8 mouse cellular contexts compared by ENCODE assay signal in the genomic region with DNA sequence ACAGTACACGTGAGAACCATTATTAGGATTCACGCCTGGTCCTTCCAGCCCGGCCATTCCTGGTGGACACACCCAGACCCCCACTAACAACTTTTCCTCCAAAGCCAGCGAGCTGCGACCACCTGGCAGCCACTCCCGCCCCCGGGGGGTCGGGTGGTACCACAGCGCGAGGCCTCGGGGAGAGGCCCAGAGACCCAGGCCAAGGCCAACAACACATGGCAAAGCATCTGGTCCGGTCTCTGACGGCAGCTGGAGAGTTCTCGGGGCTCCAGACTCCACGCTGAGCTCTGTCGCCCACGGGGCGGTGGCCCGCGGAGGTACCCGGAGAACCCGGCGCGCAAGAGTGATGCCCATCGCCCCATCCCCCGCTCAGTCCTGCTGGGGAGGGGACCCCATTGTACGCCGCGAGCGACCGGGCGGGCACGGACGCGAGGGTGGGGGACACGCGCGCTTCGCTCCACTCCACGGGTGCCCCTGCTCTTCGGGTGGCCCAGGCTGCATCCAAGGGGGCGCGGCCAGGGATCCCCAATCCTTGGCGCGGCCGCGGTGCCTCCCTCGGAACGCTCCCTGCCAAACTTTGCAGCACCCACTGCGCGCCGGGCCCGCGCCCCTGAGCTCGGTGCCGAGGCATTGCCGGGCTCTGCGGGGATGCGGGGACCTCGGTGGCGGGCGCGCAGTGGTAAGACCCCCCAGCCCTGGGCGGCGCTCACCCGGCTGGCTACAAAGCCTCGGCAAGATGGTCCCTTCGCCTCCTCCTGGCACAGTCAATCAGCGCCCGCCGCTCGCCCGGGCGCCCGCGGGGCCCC. TPM values are rescaled to one million over a fixed set of nuclear protein-coding genes. Genes with fewer than 3 reads are reported as not detected.
DNase-seq lines count a peak whose midpoint lies in the region; ATAC-seq and TF ChIP-seq lines count a peak whose summit lies in the region.

No protein-coding gene starts in this region.

- H3K36me3 ChIP-seq in heart, adult 2 months (ENCODE audit: control insufficient read depth, insufficient read depth, low read length): no peaks in the 10 kb centered on the region
- H3K36me3 ChIP-seq in thymus, adult 2 months (ENCODE audit: control insufficient read depth, insufficient read depth, low read length): no peaks in the 10 kb centered on the region
- H3K36me3 ChIP-seq in forebrain, embryonic 10.5 days (replicated peaks): peaks cover 8% of the 10 kb centered on the region; the same call in 1 of the 2 replicates
- no peaks in the 10 kb centered on the region for H3K36me3 ChIP-seq in limb, embryonic 10.5 days
- H3K36me3 ChIP-seq in neural tube, embryonic 15.5 days: no peaks in the 10 kb centered on the region

- H3K4me1 ChIP-seq in heart, adult 2 months (ENCODE audit: control insufficient read depth, insufficient read depth, low read length): no peaks in the 10 kb centered on the region
- peaks cover 54% of the 10 kb centered on the region for H3K4me1 ChIP-seq in thymus, adult 2 months (replicated peaks; ENCODE audit: control insufficient read depth, insufficient read depth, low read length)
- H3K4me1 ChIP-seq in forebrain, embryonic 10.5 days: peaks cover 99% of the 10 kb centered on the region
- peaks cover 76% of the 10 kb centered on the region for H3K4me1 ChIP-seq in limb, embryonic 10.5 days
- H3K4me1 ChIP-seq in neural tube, embryonic 15.5 days: peaks cover 67% of the 10 kb centered on the region

- DNase-seq in heart, adult 2 months: peak; percentile 16 to 23
- DNase-seq in heart, postnatal 25 days (ENCODE audit: low spot score): no peak
- DNase-seq in thymus, adult 2 months: no peak
- DNase-seq in thymus, postnatal 10 days (ENCODE audit: low spot score in 2 of 2): no peak
- peak; percentile 40 for DNase-seq in forebrain, embryonic 10.5 days (ENCODE audit: extremely low spot score, low spot score)
- peak; percentile 66 for DNase-seq in limb, embryonic 10.5 days (ENCODE audit: low spot score)
- no peak for DNase-seq in B cell, adult 2 months

- TF ChIP-seq CTCF in heart, adult 2 months (IDR thresholded peaks at IDR 0.05): no peak
- no peak for TF ChIP-seq CTCF in thymus, adult 2 months (IDR thresholded peaks at IDR 0.05; ENCODE audit: borderline replicate concordance, control insufficient read depth, extremely low read depth, insufficient read depth, low read length, poor library complexity)

- no peak overlapping the region for H3K27ac ChIP-seq in heart, adult 2 months
- H3K27ac ChIP-seq in thymus, adult 2 months (ENCODE audit: control insufficient read depth, insufficient read depth, low read length): no peak overlapping the region
- peak overlapping the region; percentile 99 for H3K27ac ChIP-seq in forebrain, embryonic 10.5 days
- H3K27ac ChIP-seq in limb, embryonic 10.5 days: peak overlapping the region; percentile 97
- H3K27ac ChIP-seq in neural tube, embryonic 15.5 days (replicated peaks): peak overlapping the region; percentile 99

- peak overlapping the region; percentile 32 for H3K4me3 ChIP-seq in heart, adult 2 months
- H3K4me3 ChIP-seq in thymus, adult 2 months (ENCODE audit: control insufficient read depth, insufficient read depth, low read length): peak overlapping the region; percentile 63
- peak overlapping the region; percentile 96 for H3K4me3 ChIP-seq in forebrain, embryonic 10.5 days
- peak overlapping the region; percentile 80 for H3K4me3 ChIP-seq in limb, embryonic 10.5 days
- peak overlapping the region; percentile 90 for H3K4me3 ChIP-seq in neural tube, embryonic 15.5 days (replicated peaks)

- no peaks in the 10 kb centered on the region for H3K9me3 ChIP-seq in forebrain, embryonic 10.5 days
- H3K9me3 ChIP-seq in limb, embryonic 10.5 days (replicated peaks): no peaks in the 10 kb centered on the region
- no peaks in the 10 kb centered on the region for H3K9me3 ChIP-seq in neural tube, embryonic 15.5 days (replicated peaks)

- peak overlapping the region; percentile 23; the same call in 1 of the 2 replicates for H3K9ac ChIP-seq in heart, adult 2 months (ENCODE audit: low read depth, low read length)
- peak overlapping the region; percentile 92 for H3K9ac ChIP-seq in neural tube, embryonic 15.5 days (replicated peaks)

- peaks cover 16% of the 10 kb centered on the region for H3K27me3 ChIP-seq in heart, adult 2 months (ENCODE audit: control insufficient read depth, insufficient read depth, low read length)
- H3K27me3 ChIP-seq in thymus, adult 2 months (ENCODE audit: control insufficient read depth, insufficient read depth, low read length): no peaks in the 10 kb centered on the region
- peaks cover 67% of the 10 kb centered on the region for H3K27me3 ChIP-seq in forebrain, embryonic 10.5 days (ENCODE audit: poor library complexity, severe bottlenecking)
- H3K27me3 ChIP-seq in limb, embryonic 10.5 days (ENCODE audit: low read depth, poor library complexity, severe bottlenecking): peaks cover 59% of the 10 kb centered on the region
- H3K27me3 ChIP-seq in neural tube, embryonic 15.5 days (replicated peaks): peaks cover 3% of the 10 kb centered on the region; the same call in 1 of the 2 replicates

- peak overlapping the region; percentile 88 for H3K4me2 ChIP-seq in neural tube, embryonic 15.5 days

- H3K79me2 ChIP-seq in heart, adult 2 months (replicated peaks; ENCODE audit: control insufficient read depth, insufficient read depth, low read length): no peaks in the 10 kb centered on the region

- 4% methylated on average over 69 of the region's 76 CpGs for WGBS in heart, adult 2 months
- under 1% methylated on average over 76 of the region's 76 CpGs for WGBS in thymus, adult 2 months
- under 1% methylated on average over 75 of the region's 76 CpGs for WGBS in forebrain, embryonic 10.5 days
- WGBS in limb, embryonic 10.5 days: under 1% methylated on average over 76 of the region's 76 CpGs
- under 1% methylated on average over 76 of the region's 76 CpGs for WGBS in neural tube, embryonic 15.5 days

- TF ChIP-seq POLR2A in heart, adult 2 months (IDR thresholded peaks at IDR 0.05; ENCODE audit: insufficient read depth, low read depth, low read length): no peak
- TF ChIP-seq POLR2A in thymus, adult 2 months (IDR thresholded peaks at IDR 0.05; ENCODE audit: control insufficient read depth, extremely low read depth, insufficient read depth, low read length, poor library complexity): 0 out of 2 replicates have a peak, but pooled peaks have one; percentile 2

- intact Hi-C loops in heart, adult 2 months (cut with DNase I): no loop called here
- intact Hi-C loops in heart, postnatal 25 days (cut with DNase I): no loop called here

- no peak for TF ChIP-seq EP300 in heart, adult 2 months (IDR thresholded peaks at IDR 0.05; ENCODE audit: insufficient read depth, low read depth, low read length)

- ATAC-seq in neural tube, embryonic 15.5 days (ENCODE audit: low FRiP score): peak; percentile 18; the same call in 1 of the 2 replicates

RNA-seq across cellular contexts. Expression of a gene that starts 0.8 kb away (rescaled TPM):
- total RNA-seq in heart, adult 2 months (2021): under 1 TPM; 0.73 to 0.77 TPM
- 0.96 and 1.2 TPM in 2 replicates for polyA plus RNA-seq in heart, adult 2 months (2012; rRNA removed)
- total RNA-seq in heart, postnatal 25 days (2021): under 1 TPM; 0.49 to 0.89 TPM
- 15.4 and 24.1 TPM in 2 replicates for polyA plus RNA-seq in thymus, adult 2 months (2012; rRNA removed)
- polyA plus RNA-seq in forebrain, embryonic 10.5 days (2016; fragmentation: Nextera tagmentation; extraction: Ambion mirVana): 9.5 and 9.7 TPM in 2 replicates
- polyA plus RNA-seq in limb, embryonic 10.5 days (2016; fragmentation: Nextera tagmentation; extraction: Ambion mirVana): 9.6 and 10.8 TPM in 2 replicates
- 13.7 and 21.3 TPM in 2 replicates for polyA plus RNA-seq in neural tube, embryonic 15.5 days (2015; fragmentation: Nextera tagmentation; extraction: Ambion mirVana)

RNA-seq across cellular contexts. Expression of a gene that starts 51.0 kb away (rescaled TPM):
- total RNA-seq in heart, adult 2 months (2021): 10 to 100 TPM; 52.8 to 54.8 TPM
- polyA plus RNA-seq in heart, adult 2 months (2012; rRNA removed): 70.8 and 74.0 TPM in 2 replicates
- 10 to 100 TPM; 47.0 to 48.4 TPM for total RNA-seq in heart, postnatal 25 days (2021)
- 266 and 395 TPM in 2 replicates for polyA plus RNA-seq in thymus, adult 2 months (2012; rRNA removed)
- 15.1 and 15.5 TPM in 2 replicates for polyA plus RNA-seq in forebrain, embryonic 10.5 days (2016; fragmentation: Nextera tagmentation; extraction: Ambion mirVana)
- polyA plus RNA-seq in limb, embryonic 10.5 days (2016; fragmentation: Nextera tagmentation; extraction: Ambion mirVana): 10.6 TPM in 2 replicates
- 62.0 and 62.4 TPM in 2 replicates for polyA plus RNA-seq in neural tube, embryonic 15.5 days (2015; fragmentation: Nextera tagmentation; extraction: Ambion mirVana)

RNA-seq across cellular contexts. Expression of a gene that starts 57.8 kb away (rescaled TPM):
- total RNA-seq in heart, adult 2 months (2021): 10 to 100 TPM; 39.6 to 41.5 TPM
- polyA plus RNA-seq in heart, adult 2 months (2012; rRNA removed): 57.0 and 63.2 TPM in 2 replicates
- 10 to 100 TPM; 35.2 to 41.2 TPM for total RNA-seq in heart, postnatal 25 days (2021)
- polyA plus RNA-seq in thymus, adult 2 months (2012; rRNA removed): 334 and 468 TPM in 2 replicates
- polyA plus RNA-seq in forebrain, embryonic 10.5 days (2016; fragmentation: Nextera tagmentation; extraction: Ambion mirVana): 5.0 and 6.9 TPM in 2 replicates
- 2.8 and 5.9 TPM in 2 replicates for polyA plus RNA-seq in limb, embryonic 10.5 days (2016; fragmentation: Nextera tagmentation; extraction: Ambion mirVana)
- polyA plus RNA-seq in neural tube, embryonic 15.5 days (2015; fragmentation: Nextera tagmentation; extraction: Ambion mirVana): 28.4 and 29.0 TPM in 2 replicates

Comparison
In these comparisons a context has a peak if more than half of its experiments do, and no peak if none do; other contexts are left out.
1. DNase-seq: peak in heart, adult 2 months (2 of 2), forebrain, embryonic 10.5 days (single experiment) and limb, embryonic 10.5 days (single experiment); none in heart, postnatal 25 days (single experiment), thymus, adult 2 months (single experiment), thymus, postnatal 10 days (0 of 2) and B cell, adult 2 months (0 of 2).
2. H3K27ac ChIP-seq: peak in forebrain, embryonic 10.5 days (single experiment), limb, embryonic 10.5 days (single experiment) and neural tube, embryonic 15.5 days (single experiment); none in heart, adult 2 months (single experiment) and thymus, adult 2 months (single experiment).
3. H3K4me3 ChIP-seq: peak in every context shown above with its lines; median percentile 96 in forebrain, embryonic 10.5 days; 90 in neural tube, embryonic 15.5 days; 80 in limb, embryonic 10.5 days; 63 in thymus, adult 2 months; 32 in heart, adult 2 months.